Mouse (Mus musculus): ENCODE data around the gene Gimap8. TPM values are rescaled to one million over a fixed set of nuclear protein-coding genes. Genes with fewer than 3 reads are reported as not detected.

Gimap8 gene
- polyA plus RNA-seq, 1 experiment from 2014 or later = 0.20 TPM

DNA sequence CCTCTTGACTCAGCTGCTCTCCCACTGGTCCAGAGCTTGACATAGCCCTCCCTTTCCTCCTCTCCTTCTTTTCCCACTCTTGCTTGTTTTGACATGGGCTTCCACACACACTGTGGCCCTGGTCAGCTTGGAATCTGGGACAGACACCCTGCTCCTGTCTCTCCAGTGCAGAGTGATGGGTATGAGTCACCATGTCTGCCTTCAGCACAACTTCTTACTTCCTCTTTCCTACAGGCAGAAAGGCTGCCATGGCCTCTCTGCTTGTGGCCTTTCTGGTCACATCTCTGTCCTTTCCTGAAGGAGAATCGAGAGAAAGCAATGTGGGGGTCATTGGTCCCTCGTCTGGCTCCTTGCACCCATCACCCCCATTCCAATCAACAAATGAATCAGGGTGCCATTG lies 40.0 kb downstream of the Gimap8 start:
- Histone ChIP-seq H3K4me2 (ENCODE audit: low read depth, low read length) (no peak overlapping the region), H3K9ac (replicated peaks; ENCODE audit: low read depth, low read length) (no peak overlapping the region), H3K27ac (ENCODE audit: low read depth, low read length) (no peak overlapping the region), H3K27me3 (ENCODE audit: control insufficient read depth, insufficient read depth, low read length) (no peaks in the 10 kb centered on the region), H3K4me1 (ENCODE audit: control insufficient read depth, insufficient read depth, low read length) (no peaks in the 10 kb centered on the region), H3K4me3 (ENCODE audit: low read depth, low read length) (no peak overlapping the region), H3K36me3 (ENCODE audit: control insufficient read depth, insufficient read depth, low read length) (no peaks in the 10 kb centered on the region), H3K9me3 (ENCODE audit: control insufficient read depth, low read length) (no peaks in the 10 kb centered on the region)
- ATAC-seq (ENCODE audit: low read depth) = no peak
- 76% methylated on average over 2 of the region's 2 CpGs for WGBS

DNA sequence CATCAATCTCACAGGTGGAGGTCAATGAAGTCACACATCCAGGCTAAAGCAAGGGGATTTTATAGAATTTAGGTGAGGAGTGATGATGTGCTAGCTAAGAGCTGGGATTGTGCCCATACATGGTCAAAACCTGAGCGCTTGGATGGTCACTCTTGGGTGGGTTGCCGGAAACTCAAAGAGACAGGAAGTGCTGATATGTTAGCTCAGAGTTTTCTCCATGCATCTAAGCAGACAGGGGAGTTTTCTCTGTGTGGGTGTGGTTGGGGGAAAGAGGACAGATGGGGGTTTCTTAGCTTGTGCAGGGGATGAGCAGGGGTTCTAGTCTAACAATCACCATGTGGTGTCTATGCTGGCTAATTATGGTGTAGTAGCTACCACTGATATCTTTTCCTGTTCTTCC lies 42.3 kb downstream of the Gimap8 start:
- Histone ChIP-seq H3K27ac (ENCODE audit: low read depth, low read length) (no peak overlapping the region), H3K9me3 (ENCODE audit: control insufficient read depth, low read length) (no peaks in the 10 kb centered on the region), H3K4me1 (ENCODE audit: control insufficient read depth, insufficient read depth, low read length) (no peaks in the 10 kb centered on the region), H3K36me3 (ENCODE audit: control insufficient read depth, insufficient read depth, low read length) (no peaks in the 10 kb centered on the region), H3K4me3 (ENCODE audit: low read depth, low read length) (no peak overlapping the region), H3K4me2 (ENCODE audit: low read depth, low read length) (no peak overlapping the region), H3K27me3 (ENCODE audit: control insufficient read depth, insufficient read depth, low read length) (no peaks in the 10 kb centered on the region), H3K9ac (replicated peaks; ENCODE audit: low read depth, low read length) (no peak overlapping the region)
- no peak for ATAC-seq (ENCODE audit: low read depth)
- WGBS = 98% methylated on average over 2 of the region's 2 CpGs

DNA sequence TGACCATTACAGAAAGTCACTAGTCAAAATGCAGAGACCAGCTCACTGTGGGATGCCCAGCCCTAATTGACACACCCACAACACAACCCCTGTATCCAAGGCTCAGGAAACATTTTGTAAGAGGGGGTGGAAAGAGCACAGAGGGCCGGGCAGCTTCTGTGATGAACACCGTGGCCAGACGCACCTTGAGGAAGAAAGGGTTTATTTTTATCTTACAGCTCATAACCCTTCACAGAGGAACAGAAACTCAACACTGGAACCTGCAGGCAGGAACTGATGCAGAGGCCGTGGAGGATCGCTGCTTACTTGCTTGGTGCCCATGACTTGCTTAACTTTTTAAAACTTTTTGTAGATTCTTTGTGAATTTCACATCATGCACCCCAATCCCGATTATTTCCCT lies 45.9 kb downstream of the Gimap8 start:
- 90% methylated on average over 6 of the region's 6 CpGs for WGBS
- Histone ChIP-seq H3K4me2 (ENCODE audit: low read depth, low read length) (no peak overlapping the region), H3K36me3 (ENCODE audit: control insufficient read depth, insufficient read depth, low read length) (no peaks in the 10 kb centered on the region), H3K9ac (replicated peaks; ENCODE audit: low read depth, low read length) (no peak overlapping the region), H3K4me3 (ENCODE audit: low read depth, low read length) (no peak overlapping the region), H3K27ac (ENCODE audit: low read depth, low read length) (no peak overlapping the region), H3K4me1 (ENCODE audit: control insufficient read depth, insufficient read depth, low read length) (no peaks in the 10 kb centered on the region), H3K9me3 (ENCODE audit: control insufficient read depth, low read length) (no peaks in the 10 kb centered on the region), H3K27me3 (ENCODE audit: control insufficient read depth, insufficient read depth, low read length) (no peaks in the 10 kb centered on the region)
- ATAC-seq (ENCODE audit: low read depth) = no peak

DNA sequence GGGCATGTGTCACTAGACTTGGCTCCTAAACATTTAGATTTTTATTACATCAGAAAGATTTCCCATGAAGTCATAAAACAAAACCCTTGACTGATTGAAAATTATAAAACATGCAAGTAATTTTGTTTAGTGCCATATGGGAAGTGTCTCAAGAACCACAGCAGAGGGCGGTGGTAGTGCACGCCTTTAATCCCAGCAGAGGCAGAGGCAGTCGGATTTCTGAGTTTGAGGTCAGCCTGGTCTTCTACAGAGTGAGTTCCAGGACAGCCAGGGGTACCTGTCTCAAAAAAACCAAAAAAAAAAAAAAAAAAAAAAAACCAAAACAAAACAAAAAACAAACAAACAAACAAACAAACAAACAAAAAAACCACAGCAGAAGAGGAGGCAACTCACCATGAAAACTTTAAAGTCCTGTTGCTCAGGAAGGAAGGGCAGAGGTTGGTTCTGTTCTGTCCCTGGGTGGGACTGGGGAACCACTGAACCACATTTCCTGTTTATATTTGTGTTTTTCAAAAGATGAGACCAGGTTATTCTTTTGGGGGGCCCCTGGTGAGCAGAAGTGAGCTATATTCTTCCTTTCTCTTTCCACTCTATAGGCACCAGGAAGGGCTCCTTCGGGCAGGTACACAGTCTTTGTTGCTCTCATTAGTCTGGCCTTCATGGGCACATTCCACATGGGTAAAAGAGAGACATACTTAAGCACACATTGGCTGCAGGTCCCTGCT lies 50.0 kb downstream of the Gimap8 start:
- no peaks in the 10 kb centered on the region for H3K36me3 ChIP-seq (ENCODE audit: control insufficient read depth, insufficient read depth, low read length)

DNA sequence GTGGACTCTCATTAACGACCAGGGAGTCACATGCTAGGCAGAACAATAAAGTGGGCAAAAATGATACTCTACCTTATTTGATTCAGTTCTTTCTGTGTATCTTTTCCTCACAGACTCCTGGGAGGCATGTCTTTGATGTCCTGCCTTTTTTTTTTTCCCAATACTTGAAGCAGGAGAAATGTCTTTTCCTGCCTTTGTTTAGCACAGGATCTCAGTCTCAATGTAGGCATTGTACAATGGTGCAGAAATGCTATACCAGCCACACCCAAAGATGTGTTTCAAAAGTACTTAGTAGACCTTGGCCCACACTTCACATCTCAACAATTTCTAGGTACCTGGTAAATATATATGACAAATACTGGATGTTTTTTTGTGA lies 50.5 kb downstream of the Gimap8 start:
- WGBS = 53% methylated on average over 1 of the region's 1 CpGs
- no peaks in the 10 kb centered on the region for H3K9me3 ChIP-seq (ENCODE audit: control insufficient read depth, low read length)
- H3K36me3 ChIP-seq (ENCODE audit: control insufficient read depth, insufficient read depth, low read length) = no peaks in the 10 kb centered on the region
- no peak overlapping the region for H3K9ac ChIP-seq (replicated peaks; ENCODE audit: low read depth, low read length)
- H3K27ac ChIP-seq (ENCODE audit: low read depth, low read length) = no peak overlapping the region
- no peaks in the 10 kb centered on the region for H3K27me3 ChIP-seq (ENCODE audit: control insufficient read depth, insufficient read depth, low read length)
- no peak overlapping the region for H3K4me3 ChIP-seq (ENCODE audit: low read depth, low read length)
- H3K4me1 ChIP-seq (ENCODE audit: control insufficient read depth, insufficient read depth, low read length) = no peaks in the 10 kb centered on the region
- ATAC-seq (ENCODE audit: low read depth) = no peak
- no peak overlapping the region for H3K4me2 ChIP-seq (ENCODE audit: low read depth, low read length)

More for the DNA sequence above, 50.0 kb downstream of the Gimap8 start:
- Histone ChIP-seq H3K9ac (replicated peaks; ENCODE audit: low read depth, low read length) (no peak overlapping the region), H3K4me1 (ENCODE audit: control insufficient read depth, insufficient read depth, low read length) (no peaks in the 10 kb centered on the region), H3K4me3 (ENCODE audit: low read depth, low read length) (no peak overlapping the region), H3K27ac (ENCODE audit: low read depth, low read length) (no peak overlapping the region), H3K9me3 (ENCODE audit: control insufficient read depth, low read length) (no peaks in the 10 kb centered on the region), H3K4me2 (ENCODE audit: low read depth, low read length) (no peak overlapping the region), H3K27me3 (ENCODE audit: control insufficient read depth, insufficient read depth, low read length) (no peaks in the 10 kb centered on the region)
- WGBS = 88% methylated on average over 4 of the region's 4 CpGs
- no peak for ATAC-seq (ENCODE audit: low read depth)

DNA sequence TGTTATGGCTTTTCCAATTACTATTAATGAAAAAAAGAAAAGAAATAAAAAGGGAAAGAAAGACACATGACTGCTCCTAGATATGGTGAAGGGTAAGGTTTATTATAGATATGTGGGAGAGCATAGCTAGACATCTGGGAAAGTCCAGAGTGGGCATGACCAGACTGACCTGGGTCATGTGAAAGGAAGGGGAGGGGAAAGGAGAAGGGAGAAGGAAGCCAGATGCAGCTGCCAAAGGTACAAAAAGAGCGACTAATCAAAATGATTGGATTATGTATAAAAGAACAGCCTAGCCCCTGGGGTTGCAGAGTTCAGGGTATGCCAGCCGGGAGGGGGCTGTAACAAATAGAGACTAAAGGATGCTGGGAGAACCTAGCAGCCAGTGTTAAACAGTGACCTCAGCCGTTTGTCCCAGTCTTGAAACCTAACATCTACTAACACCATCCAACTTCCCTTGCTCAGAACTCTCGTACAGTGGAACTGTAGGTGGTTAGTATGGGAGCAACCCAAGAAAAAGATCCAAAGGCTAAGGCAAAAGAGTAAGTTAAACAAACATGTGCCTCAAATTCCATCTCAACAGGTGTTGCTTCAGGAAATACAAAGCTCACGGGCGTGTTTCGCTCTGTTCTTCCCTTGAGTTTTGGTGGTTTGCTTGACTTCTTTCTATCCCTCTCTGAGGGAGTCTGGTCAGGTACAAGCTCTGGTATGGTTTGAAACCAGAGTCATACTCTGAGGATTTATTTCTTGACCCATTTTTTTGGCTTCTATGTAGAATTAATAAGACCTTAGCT lies 51.2 kb downstream of the Gimap8 start:
- H3K4me2 ChIP-seq (ENCODE audit: low read depth, low read length) = no peak overlapping the region
- H3K27ac ChIP-seq (ENCODE audit: low read depth, low read length) = no peak overlapping the region
- no peaks in the 10 kb centered on the region for H3K9me3 ChIP-seq (ENCODE audit: control insufficient read depth, low read length)
- no peaks in the 10 kb centered on the region for H3K27me3 ChIP-seq (ENCODE audit: control insufficient read depth, insufficient read depth, low read length)
- no peaks in the 10 kb centered on the region for H3K4me1 ChIP-seq (ENCODE audit: control insufficient read depth, insufficient read depth, low read length)
- no peaks in the 10 kb centered on the region for H3K36me3 ChIP-seq (ENCODE audit: control insufficient read depth, insufficient read depth, low read length)
- 85% methylated on average over 7 of the region's 7 CpGs for WGBS
- no peak overlapping the region for H3K9ac ChIP-seq (replicated peaks; ENCODE audit: low read depth, low read length)
- no peak overlapping the region for H3K4me3 ChIP-seq (ENCODE audit: low read depth, low read length)
- no peak for ATAC-seq (ENCODE audit: low read depth)

DNA sequence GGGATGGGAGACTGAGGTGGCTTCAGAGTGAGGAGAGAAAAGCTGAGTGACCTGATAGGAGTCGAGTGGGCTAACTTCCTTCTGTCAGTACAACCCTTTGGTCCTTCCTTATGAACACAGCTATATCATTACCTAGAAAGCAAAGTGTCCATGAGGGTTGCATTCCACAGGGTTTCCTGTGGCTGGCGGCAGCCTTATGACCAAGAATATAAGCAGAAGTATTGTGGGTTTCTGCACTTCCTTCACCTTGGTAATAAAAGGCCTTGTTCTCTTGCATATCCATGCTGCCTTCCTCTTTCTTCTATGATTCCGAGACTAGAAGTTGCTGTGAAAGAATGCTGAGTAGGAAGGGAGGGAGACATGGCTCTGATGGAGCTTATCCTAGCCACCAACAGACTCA lies 51.9 kb downstream of the Gimap8 start:
- H3K9ac ChIP-seq (replicated peaks; ENCODE audit: low read depth, low read length) = no peak overlapping the region
- H3K9me3 ChIP-seq (ENCODE audit: control insufficient read depth, low read length) = no peaks in the 10 kb centered on the region
- no peak overlapping the region for H3K27ac ChIP-seq (ENCODE audit: low read depth, low read length)
- H3K36me3 ChIP-seq (ENCODE audit: control insufficient read depth, insufficient read depth, low read length) = no peaks in the 10 kb centered on the region
- H3K4me3 ChIP-seq (ENCODE audit: low read depth, low read length) = no peak overlapping the region
- no peaks in the 10 kb centered on the region for H3K4me1 ChIP-seq (ENCODE audit: control insufficient read depth, insufficient read depth, low read length)
- no peak for ATAC-seq (ENCODE audit: low read depth)
- no peak overlapping the region for H3K4me2 ChIP-seq (ENCODE audit: low read depth, low read length)
- WGBS = 88% methylated on average over 3 of the region's 3 CpGs
- H3K27me3 ChIP-seq (ENCODE audit: control insufficient read depth, insufficient read depth, low read length) = no peaks in the 10 kb centered on the region

DNA sequence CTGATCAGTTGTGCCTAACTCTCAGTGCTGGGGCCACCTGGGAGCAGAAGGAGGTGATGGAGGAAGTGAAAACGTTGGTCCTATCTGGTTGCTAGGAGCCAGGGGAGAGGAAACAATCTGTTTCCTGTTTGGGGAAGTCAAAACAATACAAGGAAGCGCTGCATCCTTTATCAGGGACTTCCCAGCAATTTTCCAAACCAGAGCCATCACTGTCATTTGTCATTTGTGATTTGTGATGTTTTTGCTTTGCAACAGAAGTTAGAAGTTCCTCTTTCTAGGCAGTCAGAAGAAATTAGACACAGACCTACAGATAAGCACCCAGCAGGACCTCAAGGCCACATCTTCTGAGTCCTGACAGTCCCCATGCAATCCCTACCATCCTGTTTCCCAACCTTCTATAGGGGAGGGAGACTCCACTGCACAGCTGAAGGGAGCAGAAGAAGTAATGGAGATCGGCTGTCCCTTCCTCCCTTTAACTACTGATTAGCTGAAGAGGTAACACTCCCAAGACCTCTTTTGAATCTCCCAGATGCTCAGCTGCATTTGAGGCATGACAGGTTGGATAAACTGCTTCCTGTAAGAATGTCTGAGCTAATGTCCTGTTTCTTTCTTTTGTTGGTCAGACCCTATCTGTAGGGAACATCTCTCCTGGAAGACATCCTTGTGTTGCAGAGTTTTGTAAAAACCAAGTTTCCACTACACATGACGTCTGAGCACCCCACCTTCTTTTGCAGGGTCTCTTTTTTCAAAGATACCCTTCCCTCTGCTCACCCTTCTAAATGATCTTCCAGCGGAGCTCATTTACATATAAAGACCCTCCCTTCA lies 53.4 kb downstream of the Gimap8 start:
- H3K36me3 ChIP-seq (ENCODE audit: control insufficient read depth, insufficient read depth, low read length) = no peaks in the 10 kb centered on the region
- H3K9me3 ChIP-seq (ENCODE audit: control insufficient read depth, low read length) = no peaks in the 10 kb centered on the region
- WGBS = 67% methylated on average over 5 of the region's 5 CpGs
- H3K4me1 ChIP-seq (ENCODE audit: control insufficient read depth, insufficient read depth, low read length) = no peaks in the 10 kb centered on the region
- H3K9ac ChIP-seq (replicated peaks; ENCODE audit: low read depth, low read length) = no peak overlapping the region
- no peak overlapping the region for H3K4me3 ChIP-seq (ENCODE audit: low read depth, low read length)
- no peak overlapping the region for H3K27ac ChIP-seq (ENCODE audit: low read depth, low read length)
- no peaks in the 10 kb centered on the region for H3K27me3 ChIP-seq (ENCODE audit: control insufficient read depth, insufficient read depth, low read length)
- H3K4me2 ChIP-seq (ENCODE audit: low read depth, low read length) = no peak overlapping the region
- no peak for ATAC-seq (ENCODE audit: low read depth)

DNA sequence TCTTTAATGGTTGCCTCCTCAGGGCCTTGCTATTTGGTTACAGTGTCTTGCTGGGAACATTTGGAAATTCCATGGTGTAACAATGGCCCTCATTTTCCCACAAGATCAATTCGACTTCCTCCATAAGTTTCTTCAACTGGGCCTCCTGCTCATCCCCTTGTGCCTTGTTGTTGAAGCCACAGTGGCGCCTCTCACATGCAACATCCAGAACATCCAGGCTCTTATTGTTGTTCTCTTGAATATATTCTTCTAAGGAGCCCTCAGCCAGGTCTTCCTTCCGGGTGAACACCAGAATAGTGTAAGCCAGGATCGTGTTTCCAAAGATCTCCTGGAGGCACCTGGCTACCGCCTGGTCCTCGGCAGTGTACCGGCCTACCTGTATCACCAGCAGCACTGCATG lies 55.1 kb downstream of the Gimap8 start:
- H3K4me2 ChIP-seq (ENCODE audit: low read depth, low read length) = no peak overlapping the region
- WGBS = 90% methylated on average over 7 of the region's 7 CpGs
- no peak overlapping the region for H3K9ac ChIP-seq (replicated peaks; ENCODE audit: low read depth, low read length)
- no peak for ATAC-seq (ENCODE audit: low read depth)
- H3K36me3 ChIP-seq (ENCODE audit: control insufficient read depth, insufficient read depth, low read length) = no peaks in the 10 kb centered on the region
- H3K27me3 ChIP-seq (ENCODE audit: control insufficient read depth, insufficient read depth, low read length) = no peaks in the 10 kb centered on the region
- H3K4me1 ChIP-seq (ENCODE audit: control insufficient read depth, insufficient read depth, low read length) = no peaks in the 10 kb centered on the region
- H3K27ac ChIP-seq (ENCODE audit: low read depth, low read length) = no peak overlapping the region
- no peaks in the 10 kb centered on the region for H3K9me3 ChIP-seq (ENCODE audit: control insufficient read depth, low read length)
- H3K4me3 ChIP-seq (ENCODE audit: low read depth, low read length) = no peak overlapping the region

Data from neural tube, embryonic 14.5 days (tissue).